Mouse (Mus musculus) limb, embryonic 12.5 days (tissue): Measurements from ENCODE around the gene Slc4a3. TPM values are rescaled to one million over a fixed set of nuclear protein-coding genes. Genes with fewer than 3 reads are reported as not detected.

ENCODE experiments used
- ATAC-seq: fragments of 200-750 bp; cut with Nextera tagmentation; 2 replicates; pipeline ENCODE4 v1.8.0; 2017; ENCODE audit warnings: low read depth, moderate TSS enrichment; ENCODE audit not compliant: insufficient number of reproducible peaks, insufficient read depth, low FRiP score, low TSS enrichment
- H3K27ac ChIP-seq: fragments of 300-500 bp; sonication (generic); 2 replicates; pipeline ENCODE4 v1.5.1; 2016; ENCODE audit warnings: mild to moderate bottlenecking, moderate library complexity
- H3K27me3 ChIP-seq: fragments of 300-500 bp; sonication (generic); 2 replicates; pipeline ENCODE4 v1.6.1; 2016; ENCODE audit warnings: mild to moderate bottlenecking, moderate library complexity
- H3K36me3 ChIP-seq: fragments of 300-500 bp; sonication (generic); 2 replicates; pipeline ENCODE4 v1.6.1; 2016; ENCODE audit warnings: mild to moderate bottlenecking, moderate library complexity
- H3K4me1 ChIP-seq: fragments of 300-500 bp; sonication (generic); replicated peaks from 2 replicates; pipeline ENCODE4 v1.6.1; 2016
- H3K4me2 ChIP-seq: fragments of 300-500 bp; sonication (generic); 2 replicates; pipeline ENCODE4 v1.6.1; 2016; ENCODE audit warnings: mild to moderate bottlenecking, moderate library complexity
- H3K4me3 ChIP-seq: fragments of 300-500 bp; sonication (generic); replicated peaks from 2 replicates; pipeline ENCODE4 v1.5.1; 2016; ENCODE audit warnings: mild to moderate bottlenecking
- H3K9ac ChIP-seq: fragments of 300-500 bp; sonication (generic); replicated peaks from 2 replicates; pipeline ENCODE4 v1.6.1; 2016; ENCODE audit warnings: mild to moderate bottlenecking, moderate library complexity
- H3K9me3 ChIP-seq: fragments of 300-500 bp; sonication (generic); 2 replicates; pipeline ENCODE4 v1.6.1; 2016; ENCODE audit warnings: mild to moderate bottlenecking, moderate library complexity
- WGBS: fragments of 180-500 bp; shearing (Covaris S2); methylation state at CpG from one replicate; pipeline ENCODE4 v1.1.7; 2016; 5-methylcytosine and 5-hydroxymethylcytosine counted together
- polyA plus RNA-seq: library from polyadenylated mRNA; unstranded; fragments of >200 nt; fragmentation: Nextera tagmentation; extraction: Ambion mirVana; gene quantifications from 2 replicates; pipeline ENCODE4 v1.2.1, GENCODE M21; 2016

The Slc4a3 gene
- polyA plus RNA-seq, 1 experiment from 2014 or later = 33.7 TPM

- ATAC-seq = no peak
- Histone ChIP-seq H3K36me3 (peaks cover 97% of the 10 kb centered on the region), H3K4me3 (no peak overlapping the region), H3K9me3 (no peaks in the 10 kb centered on the region), H3K27me3 (no peaks in the 10 kb centered on the region), H3K4me1 (no peaks in the 10 kb centered on the region), H3K9ac (no peak overlapping the region), H3K27ac (no peak overlapping the region), H3K4me2 (no peak overlapping the region)
- WGBS = 89% methylated on average over 4 of the region's 4 CpGs
Measured at GRCm38 (mm10) chr1:75530546-75530945, 15.5 kb upstream of the Slc4a3 start.

GRCm38 (mm10) chr1:75532280-75533172 is 13.5 kb upstream of the Slc4a3 start:
- Histone ChIP-seq H3K27me3 (no peaks in the 10 kb centered on the region), H3K9me3 (no peaks in the 10 kb centered on the region), H3K36me3 (peaks cover 94% of the 10 kb centered on the region), H3K4me1 (no peaks in the 10 kb centered on the region), H3K4me2 (no peak overlapping the region), H3K27ac (no peak overlapping the region), H3K9ac (no peak overlapping the region), H3K4me3 (no peak overlapping the region)
- WGBS = 90% methylated on average over 19 of the region's 19 CpGs
- no peak for ATAC-seq

GRCm38 (mm10) chr1:75533325-75534252 is 12.5 kb upstream of the Slc4a3 start:
- Histone ChIP-seq H3K9me3 (no peaks in the 10 kb centered on the region), H3K4me1 (no peaks in the 10 kb centered on the region), H3K9ac (no peak overlapping the region), H3K27ac (no peak overlapping the region), H3K4me3 (no peak overlapping the region), H3K27me3 (no peaks in the 10 kb centered on the region), H3K36me3 (peaks cover 86% of the 10 kb centered on the region), H3K4me2 (no peak overlapping the region)
- WGBS = 87% methylated on average over 19 of the region's 19 CpGs
- ATAC-seq = no peak

GRCm38 (mm10) chr1:75537587-75537986 is 8.5 kb upstream of the Slc4a3 start:
- ATAC-seq = no peak
- no peaks in the 10 kb centered on the region for H3K27me3 ChIP-seq
- no peaks in the 10 kb centered on the region for H3K9me3 ChIP-seq
- H3K4me2 ChIP-seq = no peak overlapping the region
- no peaks in the 10 kb centered on the region for H3K4me1 ChIP-seq
- no peak overlapping the region for H3K27ac ChIP-seq
- H3K9ac ChIP-seq = no peak overlapping the region
- peaks cover 46% of the 10 kb centered on the region for H3K36me3 ChIP-seq
- WGBS = 70% methylated on average over 2 of the region's 2 CpGs
- H3K4me3 ChIP-seq = no peak overlapping the region

- WGBS = 85% methylated on average over 9 of the region's 9 CpGs
- H3K9me3 ChIP-seq = no peaks in the 10 kb centered on the region
- H3K4me2 ChIP-seq = no peak overlapping the region
- H3K4me1 ChIP-seq = no peaks in the 10 kb centered on the region
- no peak overlapping the region for H3K4me3 ChIP-seq
- no peaks in the 10 kb centered on the region for H3K27me3 ChIP-seq
- no peak overlapping the region for H3K27ac ChIP-seq
- H3K36me3 ChIP-seq = peaks cover 36% of the 10 kb centered on the region
- H3K9ac ChIP-seq = no peak overlapping the region
- ATAC-seq = no peak
Measured at GRCm38 (mm10) chr1:75538597-75539190, 7.4 kb upstream of the Slc4a3 start.

GRCm38 (mm10) chr1:75541496-75541895 is 4.6 kb upstream of the Slc4a3 start:
- ATAC-seq = no peak
- WGBS = 91% methylated on average over 7 of the region's 7 CpGs
- peaks cover 10% of the 10 kb centered on the region for H3K36me3 ChIP-seq
- no peak overlapping the region for H3K27ac ChIP-seq
- H3K9me3 ChIP-seq = no peaks in the 10 kb centered on the region
- H3K4me2 ChIP-seq = no peak overlapping the region
- no peaks in the 10 kb centered on the region for H3K27me3 ChIP-seq
- peaks cover 5% of the 10 kb centered on the region; the same call in 1 of the 2 replicates for H3K4me1 ChIP-seq
- H3K9ac ChIP-seq = no peak overlapping the region
- H3K4me3 ChIP-seq = no peak overlapping the region

- H3K4me2 ChIP-seq = no peak overlapping the region
- no peaks in the 10 kb centered on the region for H3K9me3 ChIP-seq
- H3K27ac ChIP-seq = no peak overlapping the region
- H3K4me3 ChIP-seq = no peak overlapping the region
- no peak overlapping the region for H3K9ac ChIP-seq
- WGBS = 90% methylated on average over 6 of the region's 6 CpGs
- H3K36me3 ChIP-seq = peaks cover 17% of the 10 kb centered on the region
- H3K27me3 ChIP-seq = no peaks in the 10 kb centered on the region
- peaks cover 13% of the 10 kb centered on the region for H3K4me1 ChIP-seq
- no peak for ATAC-seq
Measured at GRCm38 (mm10) chr1:75544351-75544750, 1.7 kb upstream of the Slc4a3 start.

- Histone ChIP-seq H3K36me3 (peaks cover 47% of the 10 kb centered on the region), H3K4me3 (peak overlapping the region; percentile 71), H3K4me1 (peaks cover 13% of the 10 kb centered on the region), H3K27ac (no peak overlapping the region), H3K9ac (no peak overlapping the region), H3K27me3 (no peaks in the 10 kb centered on the region), H3K4me2 (peak overlapping the region; percentile 76), H3K9me3 (no peaks in the 10 kb centered on the region)
- 94% methylated on average over 13 of the region's 13 CpGs for WGBS
- no peak for ATAC-seq
Measured at GRCm38 (mm10) chr1:75547351-75547750, 1.3 kb downstream of the Slc4a3 start.

GRCm38 (mm10) chr1:75548083-75548482 is 2.0 kb downstream of the Slc4a3 start:
- Histone ChIP-seq H3K4me2 (no peak overlapping the region), H3K36me3 (peaks cover 55% of the 10 kb centered on the region), H3K4me3 (no peak overlapping the region), H3K27me3 (no peaks in the 10 kb centered on the region), H3K9me3 (no peaks in the 10 kb centered on the region), H3K27ac (no peak overlapping the region), H3K9ac (no peak overlapping the region), H3K4me1 (peaks cover 13% of the 10 kb centered on the region)
- 89% methylated on average over 3 of the region's 3 CpGs for WGBS
- no peak for ATAC-seq

- no peaks in the 10 kb centered on the region for H3K27me3 ChIP-seq
- H3K4me1 ChIP-seq = peaks cover 13% of the 10 kb centered on the region
- H3K4me2 ChIP-seq = no peak overlapping the region
- no peak overlapping the region for H3K9ac ChIP-seq
- H3K36me3 ChIP-seq = peaks cover 63% of the 10 kb centered on the region
- no peaks in the 10 kb centered on the region for H3K9me3 ChIP-seq
- ATAC-seq = no peak
- H3K27ac ChIP-seq = no peak overlapping the region
- H3K4me3 ChIP-seq = no peak overlapping the region
- WGBS = 89% methylated on average over 17 of the region's 17 CpGs
Measured at GRCm38 (mm10) chr1:75548871-75549270, 2.8 kb downstream of the Slc4a3 start.
